Mouse (Mus musculus): ENCODE results near the gene Nab2. TPM values are rescaled to one million over a fixed set of nuclear protein-coding genes. Genes with fewer than 3 reads are reported as not detected.

Nab2 gene
- polyA plus RNA-seq, 1 experiment from 2014 or later: 7.5 TPM

- no peaks in the 10 kb centered on the region for H3K9me3 ChIP-seq (ENCODE audit: control insufficient read depth, low read length)
- WGBS: 11% methylated on average over 14 of the region's 14 CpGs
- ATAC-seq: no peak
- peaks cover 57% of the 10 kb centered on the region for H3K4me1 ChIP-seq (ENCODE audit: control insufficient read depth, insufficient read depth, low read length)
- H3K4me2 ChIP-seq (ENCODE audit: low read depth, low read length): peak overlapping the region; percentile 76
- peak overlapping the region; percentile 66 for H3K4me3 ChIP-seq (ENCODE audit: low read length)
- no peaks in the 10 kb centered on the region for H3K27me3 ChIP-seq (replicated peaks; ENCODE audit: control insufficient read depth, insufficient read depth, low read length)
- H3K27ac ChIP-seq (ENCODE audit: low read length): peak overlapping the region; percentile 94
- H3K36me3 ChIP-seq (ENCODE audit: control insufficient read depth, insufficient read depth, low read length): no peaks in the 10 kb centered on the region
- peak overlapping the region; percentile 80 for H3K9ac ChIP-seq (ENCODE audit: low read depth, low read length)
Measured at GRCm38 (mm10) chr10:127665366-127666181, 2.8 kb downstream of the Nab2 start.

- Histone ChIP-seq H3K36me3 (ENCODE audit: control insufficient read depth, insufficient read depth, low read length) (peaks cover 2% of the 10 kb centered on the region; the same call in 1 of the 2 replicates), H3K4me3 (ENCODE audit: low read length) (peak overlapping the region; percentile 66), H3K4me2 (ENCODE audit: low read depth, low read length) (peak overlapping the region; percentile 76), H3K4me1 (ENCODE audit: control insufficient read depth, insufficient read depth, low read length) (peaks cover 58% of the 10 kb centered on the region), H3K27ac (ENCODE audit: low read length) (no peak overlapping the region), H3K9ac (ENCODE audit: low read depth, low read length) (peak overlapping the region; percentile 80; the same call in 1 of the 2 replicates), H3K27me3 (replicated peaks; ENCODE audit: control insufficient read depth, insufficient read depth, low read length) (no peaks in the 10 kb centered on the region), H3K9me3 (ENCODE audit: control insufficient read depth, low read length) (no peaks in the 10 kb centered on the region)
- 46% methylated on average over 13 of the region's 13 CpGs for WGBS
- no peak for ATAC-seq
Measured at GRCm38 (mm10) chr10:127664891-127665290, 3.5 kb downstream of the Nab2 start.

- peaks cover 58% of the 10 kb centered on the region for H3K4me1 ChIP-seq (ENCODE audit: control insufficient read depth, insufficient read depth, low read length)
- no peaks in the 10 kb centered on the region for H3K9me3 ChIP-seq (ENCODE audit: control insufficient read depth, low read length)
- H3K36me3 ChIP-seq (ENCODE audit: control insufficient read depth, insufficient read depth, low read length): peaks cover 6% of the 10 kb centered on the region; the same call in 1 of the 2 replicates
- no peaks in the 10 kb centered on the region for H3K27me3 ChIP-seq (replicated peaks; ENCODE audit: control insufficient read depth, insufficient read depth, low read length)
- peak overlapping the region; percentile 80; the same call in 1 of the 2 replicates for H3K9ac ChIP-seq (ENCODE audit: low read depth, low read length)
- peak overlapping the region; percentile 76; the same call in 1 of the 2 replicates for H3K4me2 ChIP-seq (ENCODE audit: low read depth, low read length)
- 38% methylated on average over 16 of the region's 16 CpGs for WGBS
- no peak for ATAC-seq
- H3K27ac ChIP-seq (ENCODE audit: low read length): no peak overlapping the region
- no peak overlapping the region for H3K4me3 ChIP-seq (ENCODE audit: low read length)
Measured at GRCm38 (mm10) chr10:127664166-127664565, 4.2 kb downstream of the Nab2 start.

GRCm38 (mm10) chr10:127663590-127663989, 4.8 kb downstream of the Nab2 start:
- ATAC-seq: no peak
- 30% methylated on average over 5 of the region's 5 CpGs for WGBS
- no peaks in the 10 kb centered on the region for H3K9me3 ChIP-seq (ENCODE audit: control insufficient read depth, low read length)
- peaks cover 6% of the 10 kb centered on the region; the same call in 1 of the 2 replicates for H3K36me3 ChIP-seq (ENCODE audit: control insufficient read depth, insufficient read depth, low read length)
- H3K27ac ChIP-seq (ENCODE audit: low read length): no peak overlapping the region; the same call in 1 of the 2 replicates
- no peak overlapping the region for H3K4me2 ChIP-seq (ENCODE audit: low read depth, low read length)
- H3K4me1 ChIP-seq (ENCODE audit: control insufficient read depth, insufficient read depth, low read length): peaks cover 64% of the 10 kb centered on the region
- H3K9ac ChIP-seq (ENCODE audit: low read depth, low read length): 0 out of 2 replicates have a peak overlapping the region, but pooled peaks have one; percentile 18
- no peak overlapping the region for H3K4me3 ChIP-seq (ENCODE audit: low read length)
- no peaks in the 10 kb centered on the region for H3K27me3 ChIP-seq (replicated peaks; ENCODE audit: control insufficient read depth, insufficient read depth, low read length)

GRCm38 (mm10) chr10:127662666-127663253, 5.6 kb downstream of the Nab2 start:
- no peaks in the 10 kb centered on the region for H3K27me3 ChIP-seq (replicated peaks; ENCODE audit: control insufficient read depth, insufficient read depth, low read length)
- H3K36me3 ChIP-seq (ENCODE audit: control insufficient read depth, insufficient read depth, low read length): peaks cover 6% of the 10 kb centered on the region; the same call in 1 of the 2 replicates
- no peak for ATAC-seq
- peaks cover 59% of the 10 kb centered on the region for H3K4me1 ChIP-seq (ENCODE audit: control insufficient read depth, insufficient read depth, low read length)
- 37% methylated on average over 19 of the region's 19 CpGs for WGBS
- peak overlapping the region; percentile 55 for H3K4me2 ChIP-seq (ENCODE audit: low read depth, low read length)
- H3K9ac ChIP-seq (ENCODE audit: low read depth, low read length): peak overlapping the region; percentile 59
- peak overlapping the region; percentile 36 for H3K4me3 ChIP-seq (ENCODE audit: low read length)
- H3K27ac ChIP-seq (ENCODE audit: low read length): peak overlapping the region; percentile 83
- no peaks in the 10 kb centered on the region for H3K9me3 ChIP-seq (ENCODE audit: control insufficient read depth, low read length)

GRCm38 (mm10) chr10:127661915-127662663, 6.3 kb downstream of the Nab2 start:
- H3K4me1 ChIP-seq (ENCODE audit: control insufficient read depth, insufficient read depth, low read length): peaks cover 64% of the 10 kb centered on the region
- peak overlapping the region; percentile 36 for H3K4me3 ChIP-seq (ENCODE audit: low read length)
- peak; percentile 34 for ATAC-seq
- peaks cover 6% of the 10 kb centered on the region; the same call in 1 of the 2 replicates for H3K36me3 ChIP-seq (ENCODE audit: control insufficient read depth, insufficient read depth, low read length)
- 3% methylated on average over 16 of the region's 16 CpGs for WGBS
- peak overlapping the region; percentile 83 for H3K27ac ChIP-seq (ENCODE audit: low read length)
- no peaks in the 10 kb centered on the region for H3K9me3 ChIP-seq (ENCODE audit: control insufficient read depth, low read length)
- H3K4me2 ChIP-seq (ENCODE audit: low read depth, low read length): peak overlapping the region; percentile 55
- peak overlapping the region; percentile 59 for H3K9ac ChIP-seq (ENCODE audit: low read depth, low read length)
- H3K27me3 ChIP-seq (replicated peaks; ENCODE audit: control insufficient read depth, insufficient read depth, low read length): no peaks in the 10 kb centered on the region

GRCm38 (mm10) chr10:127661291-127661914, 7.0 kb downstream of the Nab2 start:
- peak; percentile 24 for ATAC-seq
- H3K9me3 ChIP-seq (ENCODE audit: control insufficient read depth, low read length): no peaks in the 10 kb centered on the region
- peak overlapping the region; percentile 36 for H3K4me3 ChIP-seq (ENCODE audit: low read length)
- H3K4me1 ChIP-seq (ENCODE audit: control insufficient read depth, insufficient read depth, low read length): peaks cover 65% of the 10 kb centered on the region
- peak overlapping the region; percentile 83 for H3K27ac ChIP-seq (ENCODE audit: low read length)
- H3K27me3 ChIP-seq (replicated peaks; ENCODE audit: control insufficient read depth, insufficient read depth, low read length): no peaks in the 10 kb centered on the region
- peak overlapping the region; percentile 55 for H3K4me2 ChIP-seq (ENCODE audit: low read depth, low read length)
- peak overlapping the region; percentile 59 for H3K9ac ChIP-seq (ENCODE audit: low read depth, low read length)
- 21% methylated on average over 14 of the region's 14 CpGs for WGBS
- H3K36me3 ChIP-seq (ENCODE audit: control insufficient read depth, insufficient read depth, low read length): peaks cover 6% of the 10 kb centered on the region; the same call in 1 of the 2 replicates

GRCm38 (mm10) chr10:127659551-127659950, 8.8 kb downstream of the Nab2 start:
- H3K4me3 ChIP-seq (ENCODE audit: low read length): no peak overlapping the region
- WGBS: 59% methylated on average over 1 of the region's 1 CpGs
- H3K4me1 ChIP-seq (ENCODE audit: control insufficient read depth, insufficient read depth, low read length): peaks cover 53% of the 10 kb centered on the region
- peaks cover 14% of the 10 kb centered on the region for H3K36me3 ChIP-seq (ENCODE audit: control insufficient read depth, insufficient read depth, low read length)
- no peak for ATAC-seq
- no peak overlapping the region for H3K4me2 ChIP-seq (ENCODE audit: low read depth, low read length)
- H3K9me3 ChIP-seq (ENCODE audit: control insufficient read depth, low read length): no peaks in the 10 kb centered on the region
- no peak overlapping the region for H3K9ac ChIP-seq (ENCODE audit: low read depth, low read length)
- no peaks in the 10 kb centered on the region for H3K27me3 ChIP-seq (replicated peaks; ENCODE audit: control insufficient read depth, insufficient read depth, low read length)
- 0 out of 2 replicates have a peak overlapping the region, but pooled peaks have one; percentile 5 for H3K27ac ChIP-seq (ENCODE audit: low read length)

Measured in intestine, embryonic 16.5 days (tissue).